Mouse (Mus musculus) gastrocnemius, adult 2 months (tissue): ENCODE results near the gene Hacd4. TPM values are rescaled to one million over a fixed set of nuclear protein-coding genes. Genes with fewer than 3 reads are reported as not detected.
A peak's percentile ranks its signal among the peaks of the same experiment; 100 is the strongest.

Experiments
- DNase-seq: peaks from one replicate; pipeline ENCODE4 v3.0.0; 2022
- H3K27ac ChIP-seq: fragments of 200-600 bp; 2 replicates; pipeline ENCODE4 v1.8.1; 2022; ENCODE audit warnings: mild to moderate bottlenecking
- H3K4me3 ChIP-seq: fragments of 200-600 bp; 2 replicates; pipeline ENCODE4 v1.8.1; 2022; ENCODE audit warnings: mild to moderate bottlenecking, moderate library complexity
- CTCF ChIP-seq: fragments of 200-600 bp; IDR thresholded peaks from 2 replicates; pipeline ENCODE4 v1.8.1; 2022; ENCODE audit warnings: antibody characterized with exemption, mild to moderate bottlenecking, moderate library complexity
- intact Hi-C: fragments of 180-260 bp; cut with DNase I; formaldehyde crosslinking; loops from one replicate; pipeline ENCODE4 v1.15.1; 2025
- total RNA-seq, 2 experiments: library from RNA; stranded (reverse); gene quantifications; 2 replicates each; pipeline ENCODE4 v1.2.3; 2021

Hacd4 gene
- total RNA-seq, 2 experiments from 2014 or later, result 0.77 to 1.2 TPM

DNA sequence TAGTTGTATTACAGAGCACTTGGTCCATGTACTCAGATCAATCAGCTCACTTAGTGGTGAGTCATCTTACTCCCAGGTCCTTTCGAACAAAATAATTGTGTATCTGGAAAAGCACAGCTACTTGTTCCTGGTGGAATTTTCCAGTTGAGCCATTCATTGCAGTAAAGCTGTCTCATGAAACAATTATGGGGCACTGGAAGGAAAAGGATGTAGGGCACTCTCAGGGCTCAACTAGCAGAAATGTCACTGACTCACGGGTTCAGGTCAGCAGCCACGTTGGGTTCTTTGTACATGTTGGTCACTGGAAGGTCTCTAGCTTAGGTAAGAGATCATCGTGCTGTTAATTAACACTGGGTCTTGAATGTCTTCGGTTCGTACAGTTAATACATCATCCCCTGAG, 68.8 kb downstream of the Hacd4 start:
- TF ChIP-seq CTCF, result no peak
- H3K4me3 ChIP-seq, result no peak overlapping the region
- no peak for DNase-seq
- intact Hi-C loops, result no loop called here
- no peak overlapping the region for H3K27ac ChIP-seq

DNA sequence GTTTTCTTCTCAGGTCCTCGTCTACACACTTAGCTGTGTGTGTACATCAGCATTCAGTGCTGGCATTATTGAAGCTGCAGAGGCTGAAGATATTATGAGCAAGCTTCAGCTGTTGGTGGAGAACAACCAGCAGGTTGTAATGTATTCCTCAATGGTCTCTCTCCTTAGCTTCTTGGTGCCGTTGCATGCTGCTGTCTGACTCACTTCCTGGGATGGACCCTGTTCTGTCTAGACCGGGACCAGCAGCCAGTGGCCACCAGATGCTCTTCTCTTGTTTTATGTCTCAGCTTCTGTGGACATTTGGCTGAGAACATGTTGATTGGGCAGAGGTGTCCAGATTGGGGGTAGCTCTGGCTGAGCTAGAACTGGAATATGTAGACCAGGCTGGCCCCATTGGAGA, 81.3 kb downstream of the Hacd4 start:
- no peak overlapping the region for H3K4me3 ChIP-seq
- H3K27ac ChIP-seq, result no peak overlapping the region
- no peak for DNase-seq
- TF ChIP-seq CTCF, result no peak
- intact Hi-C loops, result no loop called here

DNA sequence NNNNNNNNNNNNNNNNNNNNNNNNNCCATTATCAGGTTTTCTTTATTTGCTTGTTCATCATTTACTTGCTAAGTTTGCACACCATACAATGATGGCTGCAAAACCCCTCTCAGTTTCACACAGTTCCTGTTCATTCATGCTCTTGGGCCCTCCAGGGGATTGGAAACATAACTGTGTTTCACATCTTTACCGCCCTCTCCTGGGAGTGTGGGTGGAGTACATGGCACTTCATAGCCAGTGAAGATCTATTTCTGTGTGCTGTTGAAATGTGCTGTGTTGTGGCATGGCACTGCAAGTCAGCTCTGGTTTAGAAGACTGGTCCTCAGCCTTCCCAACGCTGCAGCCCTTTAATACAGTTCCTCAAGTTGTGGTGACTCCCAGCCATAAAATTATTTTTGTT, 82.1 kb downstream of the Hacd4 start:
- no peak for DNase-seq
- intact Hi-C loops, result no loop called here
- Histone ChIP-seq H3K4me3 (no peak overlapping the region), H3K27ac (no peak overlapping the region)
- TF ChIP-seq CTCF, result peak; percentile 10; the same call in 1 of the 2 replicates

DNA sequence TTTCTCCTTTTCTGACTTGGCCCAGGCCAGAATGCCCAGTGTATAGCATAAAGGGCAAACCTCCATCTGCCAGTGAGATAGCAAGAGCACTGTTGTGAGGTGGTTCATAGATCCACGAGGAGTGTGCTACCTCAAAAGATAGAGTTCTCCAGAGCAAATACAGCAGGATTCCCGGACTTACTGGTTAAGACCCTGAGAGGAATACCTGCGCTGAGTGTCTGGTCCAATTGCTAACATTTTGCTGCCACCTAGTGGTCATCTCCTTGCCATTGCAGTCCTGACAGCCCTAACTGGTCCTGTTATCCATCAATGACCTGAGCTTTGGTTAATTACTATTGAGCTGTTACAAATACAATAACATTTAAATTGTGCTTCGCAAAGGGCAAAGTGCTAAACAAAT, 87.8 kb downstream of the Hacd4 start:
- TF ChIP-seq CTCF, result no peak
- Histone ChIP-seq H3K4me3 (no peak overlapping the region), H3K27ac (no peak overlapping the region)
- DNase-seq, result peak; percentile 42
- intact Hi-C loops, result loop anchor here (1.0 to 5.0 kb wide), 4 partner anchors 191 to 983 kb away; no protein-coding TSS in a partner anchor

Other genes with a start within 250 kb of the Hacd4 start
- not detected for gene Ifnb1, start 83.8 kb upstream of the Hacd4 start, total RNA-seq
- not detected for gene Ifna15, start 119.3 kb upstream of the Hacd4 start, total RNA-seq
- gene Ifna14, start 132.9 kb upstream of the Hacd4 start, total RNA-seq, result not detected
- gene Ifna9, start 153.5 kb upstream of the Hacd4 start, total RNA-seq, result not detected
- gene Ifna12, start 164.4 kb upstream of the Hacd4 start, total RNA-seq, result not detected
- gene C87499, start 195.5 kb upstream of the Hacd4 start, total RNA-seq, result not detected
- gene Ifna13, start 205.5 kb upstream of the Hacd4 start, total RNA-seq, result not detected
- gene Ifna16, start 238.0 kb upstream of the Hacd4 start, total RNA-seq, result not detected
- gene Ifna2, start 245.0 kb upstream of the Hacd4 start, total RNA-seq, result not detected